Mouse (Mus musculus) stomach, postnatal 0 days (tissue): ENCODE data around the gene Amigo3. TPM values are rescaled to one million over a fixed set of nuclear protein-coding genes. Genes with fewer than 3 reads are reported as not detected.

ENCODE experiments used
- ATAC-seq: fragments of 200-750 bp; cut with Nextera tagmentation; 2 replicates; pipeline ENCODE4 v1.8.0; 2017; ENCODE audit not compliant: low FRiP score, low TSS enrichment
- DNase-seq: peaks from one replicate; pipeline ENCODE4 v3.0.0-alpha.2; 2016; ENCODE audit warnings: low spot score
- H3K27ac ChIP-seq: fragments of 300-500 bp; sonication (generic); replicated peaks from 2 replicates; pipeline ENCODE4 v1.5.1; 2014; ENCODE audit warnings: mild to moderate bottlenecking, control low read depth
- H3K27me3 ChIP-seq: fragments of 300-500 bp; sonication (generic); 2 replicates; pipeline ENCODE4 v1.6.1; 2014; ENCODE audit warnings: low read length; ENCODE audit not compliant: control insufficient read depth, insufficient read depth
- H3K36me3 ChIP-seq: fragments of 300-500 bp; sonication (generic); 2 replicates; pipeline ENCODE4 v1.6.1; 2014; ENCODE audit warnings: low read length, mixed read lengths; ENCODE audit not compliant: control insufficient read depth, insufficient read depth
- H3K4me1 ChIP-seq: fragments of 300-500 bp; sonication (generic); replicated peaks from 2 replicates; pipeline ENCODE4 v1.6.1; 2014; ENCODE audit warnings: antibody characterized with exemption; ENCODE audit not compliant: control insufficient read depth, insufficient read depth
- H3K4me2 ChIP-seq: fragments of 300-500 bp; sonication (generic); replicated peaks from 2 replicates; pipeline ENCODE4 v1.6.1; 2014; ENCODE audit warnings: low read depth, mild to moderate bottlenecking, control low read depth, moderate library complexity
- H3K4me3 ChIP-seq: fragments of 300-500 bp; sonication (generic); 2 replicates; pipeline ENCODE4 v1.5.1; 2014; ENCODE audit warnings: low read depth, low read length, control low read depth
- H3K9ac ChIP-seq: fragments of 300-500 bp; sonication (generic); 2 replicates; pipeline ENCODE4 v1.6.1; 2014; ENCODE audit warnings: mild to moderate bottlenecking, low read length, control low read depth, mixed read lengths
- H3K9me3 ChIP-seq: fragments of 300-500 bp; sonication (generic); 2 replicates; pipeline ENCODE4 v1.6.1; 2016; ENCODE audit warnings: low read length; ENCODE audit not compliant: control insufficient read depth
- CTCF ChIP-seq: IDR thresholded peaks from 2 replicates; pipeline ENCODE4 v1.5.1; 2016; ENCODE audit warnings: antibody characterized with exemption, low read depth, mild to moderate bottlenecking, moderate library complexity
- EP300 ChIP-seq: optimal IDR thresholded peaks from 2 replicates; pipeline ENCODE3; 2016; ENCODE audit warnings: antibody characterized with exemption
- WGBS: fragments of 180-500 bp; shearing (Covaris S2); extraction: QIAGEN DNeasy Blood & Tissue Kit; methylation state at CpG from one replicate; pipeline ENCODE4 v1.1.7; 2014; 5-methylcytosine and 5-hydroxymethylcytosine counted together
- polyA plus RNA-seq: library from polyadenylated mRNA; unstranded; fragments of >200 nt; fragmentation: Nextera tagmentation; extraction: Ambion mirVana; gene quantifications from 2 replicates; pipeline ENCODE4 v1.2.1, GENCODE M21; 2015

Amigo3 gene
- polyA plus RNA-seq, 1 experiment from 2014 or later, result 2.8 TPM

GRCm38 (mm10) chr9:108082988-108083431, 30.1 kb downstream of the Amigo3 start, which contains the start of gene Rnf123:
Gene Rnf123, minus strand, starts transcription at chr9:108083346.
- TF ChIP-seq CTCF (no peak), EP300 (no peak)
- Histone ChIP-seq H3K9me3 (no peaks in the 10 kb centered on the region), H3K4me1 (no peaks in the 10 kb centered on the region; the same call in 1 of the 2 replicates), H3K4me2 (peak within 1 kb of the TSS; percentile 8; the same call in 1 of the 2 replicates), H3K27me3 (no peaks in the 10 kb centered on the region), H3K36me3 (peaks cover 21% of the 10 kb centered on the region), H3K4me3 (no peak within 1 kb of the TSS), H3K9ac (peak within 1 kb of the TSS; percentile 13; the same call in 1 of the 2 replicates), H3K27ac (no peak within 1 kb of the TSS)
- no peak for ATAC-seq
- 39% methylated on average over 12 of the region's 12 CpGs for WGBS
- DNase-seq, result no peak

GRCm38 (mm10) chr9:108083561-108083960, 30.6 kb downstream of the Amigo3 start:
- WGBS, result 78% methylated on average over 6 of the region's 6 CpGs
- Histone ChIP-seq H3K4me1 (no peaks in the 10 kb centered on the region; the same call in 1 of the 2 replicates), H3K4me2 (no peak overlapping the region), H3K27ac (no peak overlapping the region), H3K27me3 (no peaks in the 10 kb centered on the region), H3K9ac (no peak overlapping the region), H3K4me3 (no peak overlapping the region), H3K36me3 (peaks cover 24% of the 10 kb centered on the region), H3K9me3 (no peaks in the 10 kb centered on the region)
- TF ChIP-seq CTCF (no peak), EP300 (no peak)
- no peak for DNase-seq
- no peak for ATAC-seq

GRCm38 (mm10) chr9:108085261-108085660, 32.3 kb downstream of the Amigo3 start:
- Histone ChIP-seq H3K9ac (no peak overlapping the region), H3K9me3 (no peaks in the 10 kb centered on the region), H3K4me3 (no peak overlapping the region), H3K27ac (no peak overlapping the region), H3K27me3 (no peaks in the 10 kb centered on the region), H3K4me2 (no peak overlapping the region), H3K36me3 (peaks cover 33% of the 10 kb centered on the region), H3K4me1 (no peaks in the 10 kb centered on the region)
- no peak for DNase-seq
- TF ChIP-seq CTCF (no peak), EP300 (no peak)
- WGBS, result 93% methylated on average over 4 of the region's 4 CpGs
- ATAC-seq, result no peak

GRCm38 (mm10) chr9:108090611-108091120, 37.7 kb downstream of the Amigo3 start:
- TF ChIP-seq EP300 (no peak), CTCF (no peak)
- peaks cover 38% of the 10 kb centered on the region for H3K36me3 ChIP-seq
- no peak for ATAC-seq

GRCm38 (mm10) chr9:108093586-108093985, 40.6 kb downstream of the Amigo3 start:
- peak overlapping the region; percentile 86 for H3K27ac ChIP-seq
- WGBS, result 66% methylated on average over 10 of the region's 10 CpGs
- no peak for DNase-seq
- no peak for ATAC-seq
- H3K27me3 ChIP-seq, result no peaks in the 10 kb centered on the region
- peak overlapping the region; percentile 60 for H3K4me3 ChIP-seq
- H3K4me1 ChIP-seq, result no peaks in the 10 kb centered on the region
- TF ChIP-seq EP300 (no peak), CTCF (no peak)
- peaks cover 20% of the 10 kb centered on the region for H3K36me3 ChIP-seq
- H3K9ac ChIP-seq, result peak overlapping the region; percentile 75
- peak overlapping the region; percentile 98 for H3K4me2 ChIP-seq
- H3K9me3 ChIP-seq, result no peaks in the 10 kb centered on the region

More at GRCm38 (mm10) chr9:108090611-108091120, 37.7 kb downstream of the Amigo3 start:
- Histone ChIP-seq H3K9ac (no peak overlapping the region), H3K27ac (no peak overlapping the region), H3K4me2 (no peak overlapping the region), H3K4me1 (no peaks in the 10 kb centered on the region), H3K4me3 (no peak overlapping the region), H3K27me3 (no peaks in the 10 kb centered on the region), H3K9me3 (no peaks in the 10 kb centered on the region)
- 96% methylated on average over 7 of the region's 7 CpGs for WGBS
- no peak for DNase-seq

GRCm38 (mm10) chr9:108094184-108094941, 41.4 kb downstream of the Amigo3 start, which contains the start of gene Apeh:
Gene Apeh, minus strand, starts transcription at chr9:108094606.
- Histone ChIP-seq H3K4me2 (peak within 1 kb of the TSS; percentile 98), H3K4me1 (no peaks in the 10 kb centered on the region), H3K9ac (peak within 1 kb of the TSS; percentile 75), H3K36me3 (peaks cover 20% of the 10 kb centered on the region), H3K4me3 (peak within 1 kb of the TSS; percentile 60), H3K27me3 (no peaks in the 10 kb centered on the region), H3K27ac (peak within 1 kb of the TSS; percentile 86), H3K9me3 (no peaks in the 10 kb centered on the region)
- DNase-seq (peak; percentile 97), ATAC-seq (peak; percentile 93)
- under 1% methylated on average over 50 of the region's 52 CpGs for WGBS
- TF ChIP-seq CTCF (peak; percentile 26), EP300 (no peak)
